8 mouse cellular contexts compared by ENCODE assay signal in genomic region chr19:36214188-36214968, GRCm38 (mm10).
A peak's percentile ranks its signal among the peaks of the same experiment; 100 is the strongest.
DNase-seq lines count a peak whose midpoint lies in the region; ATAC-seq lines count a peak whose summit lies in the region.

No protein-coding gene starts in this region.

- intact Hi-C loops in gastrocnemius, postnatal 14 days (cut with DNase I; ENCODE audit: low total_unique reads), result no loop called here

- 0 out of 2 replicates have a peak overlapping the region, but pooled peaks have one; percentile 6 for H3K4me2 ChIP-seq in heart, embryonic 12.5 days
- peak overlapping the region; percentile 35 for H3K4me2 ChIP-seq in kidney, embryonic 15.5 days

- no peaks in the 10 kb centered on the region for H3K9me3 ChIP-seq in embryonic facial prominence, embryonic 10.5 days
- H3K9me3 ChIP-seq in heart, embryonic 12.5 days (replicated peaks), result no peaks in the 10 kb centered on the region
- no peaks in the 10 kb centered on the region for H3K9me3 ChIP-seq in kidney, embryonic 15.5 days (replicated peaks)

- H3K4me3 ChIP-seq in embryonic facial prominence, embryonic 10.5 days, result no peak overlapping the region
- no peak overlapping the region for H3K4me3 ChIP-seq in heart, embryonic 12.5 days
- H3K4me3 ChIP-seq in kidney, embryonic 15.5 days (replicated peaks), result no peak overlapping the region

- H3K9ac ChIP-seq in heart, embryonic 12.5 days, result no peak overlapping the region
- no peak overlapping the region for H3K9ac ChIP-seq in kidney, embryonic 15.5 days

- H3K4me1 ChIP-seq in embryonic facial prominence, embryonic 10.5 days, result peaks cover 24% of the 10 kb centered on the region
- peaks cover 33% of the 10 kb centered on the region for H3K4me1 ChIP-seq in heart, embryonic 12.5 days (replicated peaks)
- peaks cover 19% of the 10 kb centered on the region for H3K4me1 ChIP-seq in kidney, embryonic 15.5 days

- DNase-seq in gastrocnemius, postnatal 14 days, result peak; percentile 44
- no peak for DNase-seq in gastrocnemius, postnatal 25 days
- peak; percentile 71 for DNase-seq in embryonic facial prominence, embryonic 10.5 days (ENCODE audit: low spot score)
- peak; percentile 67 for DNase-seq in lung, postnatal 10 days
- peak; percentile 59 for DNase-seq in right cerebral cortex, adult 18-20 months
- no peak for DNase-seq in c-Kit-positive CD71-positive TER-119-positive erythroid progenitor cells, embryonic 14.5 days (ENCODE audit: low spot score)

- peak; percentile 83 for ATAC-seq in heart, embryonic 12.5 days (ENCODE audit: insufficient number of reproducible peaks, low FRiP score)
- ATAC-seq in kidney, embryonic 15.5 days (replicated peaks; ENCODE audit: low FRiP score), result peak; percentile 91

- WGBS in embryonic facial prominence, embryonic 10.5 days, result 22% methylated on average over 7 of the region's 7 CpGs
- 30% methylated on average over 7 of the region's 7 CpGs for WGBS in heart, embryonic 12.5 days
- 21% methylated on average over 7 of the region's 7 CpGs for WGBS in kidney, embryonic 15.5 days

- H3K36me3 ChIP-seq in embryonic facial prominence, embryonic 10.5 days (replicated peaks), result no peaks in the 10 kb centered on the region
- no peaks in the 10 kb centered on the region for H3K36me3 ChIP-seq in heart, embryonic 12.5 days
- H3K36me3 ChIP-seq in kidney, embryonic 15.5 days, result no peaks in the 10 kb centered on the region

- peak overlapping the region; percentile 65 for H3K27ac ChIP-seq in embryonic facial prominence, embryonic 10.5 days (replicated peaks)
- peak overlapping the region; percentile 76; the same call in 1 of the 2 replicates for H3K27ac ChIP-seq in heart, embryonic 12.5 days (ENCODE audit: poor library complexity, severe bottlenecking)
- peak overlapping the region; percentile 27; the same call in 1 of the 2 replicates for H3K27ac ChIP-seq in kidney, embryonic 15.5 days

- H3K27me3 ChIP-seq in embryonic facial prominence, embryonic 10.5 days (replicated peaks; ENCODE audit: low read depth, poor library complexity, severe bottlenecking), result no peaks in the 10 kb centered on the region
- no peaks in the 10 kb centered on the region for H3K27me3 ChIP-seq in heart, embryonic 12.5 days (replicated peaks)
- H3K27me3 ChIP-seq in kidney, embryonic 15.5 days, result no peaks in the 10 kb centered on the region

Comparison
In these comparisons a context has a peak if more than half of its experiments do, and no peak if none do; other contexts are left out.
1. DNase-seq: peak in gastrocnemius, postnatal 14 days (single experiment), embryonic facial prominence, embryonic 10.5 days (single experiment), lung, postnatal 10 days (single experiment) and right cerebral cortex, adult 18-20 months (single experiment); none in gastrocnemius, postnatal 25 days (single experiment) and c-Kit-positive CD71-positive TER-119-positive erythroid progenitor cells, embryonic 14.5 days (single experiment).
2. Peak in every context shown above with its lines, with median percentiles within 50 percentile points of each other: H3K27ac ChIP-seq.